Mouse (Mus musculus) forebrain, embryonic 11.5 days (tissue): ENCODE results near the gene Kat2b. TPM values are rescaled to one million over a fixed set of nuclear protein-coding genes. Genes with fewer than 3 reads are reported as not detected.

Experiments used
- ATAC-seq: fragments of 200-750 bp; cut with Nextera tagmentation; replicated peaks from 2 replicates; pipeline ENCODE4 v1.8.0; 2017; ENCODE audit warnings: moderate TSS enrichment; ENCODE audit not compliant: low FRiP score
- DNase-seq: peaks from one replicate; pipeline ENCODE4 v3.0.0-alpha.2; 2017; ENCODE audit warnings: low spot score
- H3K27ac ChIP-seq: fragments of 300-500 bp; sonication (generic); 2 replicates; pipeline ENCODE4 v1.5.1; 2014; ENCODE audit warnings: low read depth, low read length
- H3K27me3 ChIP-seq: fragments of 300-500 bp; sonication (generic); 2 replicates; pipeline ENCODE4 v1.6.1; 2014; ENCODE audit warnings: mild to moderate bottlenecking, low read length, mixed read lengths; ENCODE audit not compliant: control insufficient read depth, insufficient read depth
- H3K36me3 ChIP-seq: fragments of 300-500 bp; sonication (generic); 2 replicates; pipeline ENCODE4 v1.6.1; 2014; ENCODE audit warnings: mild to moderate bottlenecking, low read length, moderate library complexity, mixed read lengths; ENCODE audit not compliant: control insufficient read depth, insufficient read depth
- H3K4me1 ChIP-seq: fragments of 300-500 bp; sonication (generic); replicated peaks from 2 replicates; pipeline ENCODE4 v1.6.1; 2014; ENCODE audit warnings: low read length, mixed read lengths; ENCODE audit not compliant: control insufficient read depth, insufficient read depth
- H3K4me2 ChIP-seq: fragments of 300-500 bp; sonication (generic); 2 replicates; pipeline ENCODE4 v1.6.1; 2014; ENCODE audit warnings: low read depth, mild to moderate bottlenecking, low read length, moderate library complexity, mixed read lengths; ENCODE audit not compliant: severe bottlenecking
- H3K4me3 ChIP-seq: fragments of 300-500 bp; sonication (generic); 2 replicates; pipeline ENCODE4 v1.5.1; 2014; ENCODE audit warnings: low read depth, low read length
- H3K9ac ChIP-seq: fragments of 300-500 bp; sonication (generic); 2 replicates; pipeline ENCODE4 v1.6.1; 2014; ENCODE audit warnings: low read length
- H3K9me3 ChIP-seq: fragments of 300-500 bp; sonication (generic); 2 replicates; pipeline ENCODE4 v1.6.1; 2016; ENCODE audit warnings: low read length, mixed read lengths; ENCODE audit not compliant: control insufficient read depth
- WGBS: fragments of 180-500 bp; shearing (Covaris S2); extraction: QIAGEN DNeasy Blood & Tissue Kit; methylation state at CpG from one replicate; pipeline ENCODE4 v1.1.7; 2014; 5-methylcytosine and 5-hydroxymethylcytosine counted together
- polyA plus RNA-seq: library from polyadenylated mRNA; unstranded; fragments of >200 nt; fragmentation: Nextera tagmentation; extraction: Ambion mirVana; gene quantifications from 2 replicates; pipeline ENCODE4 v1.2.1, GENCODE M21; 2014

Gene Kat2b
- polyA plus RNA-seq, 1 experiment from 2014 or later, result 6.1 TPM

- Histone ChIP-seq H3K4me3 (no peak overlapping the region), H3K4me2 (no peak overlapping the region), H3K27me3 (no peaks in the 10 kb centered on the region), H3K9me3 (no peaks in the 10 kb centered on the region), H3K9ac (no peak overlapping the region), H3K4me1 (no peaks in the 10 kb centered on the region), H3K36me3 (no peaks in the 10 kb centered on the region), H3K27ac (no peak overlapping the region)
- ATAC-seq (no peak), DNase-seq (no peak)
- WGBS, result 90% methylated on average over 9 of the region's 9 CpGs
Observed at GRCm38 (mm10) chr17:53623762-53624161, 57.1 kb downstream of the Kat2b start.

GRCm38 (mm10) chr17:53626160-53626559, 59.5 kb downstream of the Kat2b start:
- no peak overlapping the region for H3K9ac ChIP-seq
- H3K27me3 ChIP-seq, result no peaks in the 10 kb centered on the region
- ATAC-seq (no peak), DNase-seq (no peak)
- H3K27ac ChIP-seq, result no peak overlapping the region
- H3K9me3 ChIP-seq, result no peaks in the 10 kb centered on the region
- no peaks in the 10 kb centered on the region for H3K4me1 ChIP-seq
- no peak overlapping the region for H3K4me3 ChIP-seq
- 94% methylated on average over 3 of the region's 3 CpGs for WGBS
- no peak overlapping the region for H3K4me2 ChIP-seq
- no peaks in the 10 kb centered on the region for H3K36me3 ChIP-seq

GRCm38 (mm10) chr17:53627497-53627896, 60.8 kb downstream of the Kat2b start:
- no peak for DNase-seq
- WGBS, result 79% methylated on average over 4 of the region's 4 CpGs

GRCm38 (mm10) chr17:53628131-53628530, 61.5 kb downstream of the Kat2b start:
- no peaks in the 10 kb centered on the region for H3K27me3 ChIP-seq
- H3K4me1 ChIP-seq, result no peaks in the 10 kb centered on the region
- DNase-seq (no peak), ATAC-seq (no peak)
- no peaks in the 10 kb centered on the region for H3K36me3 ChIP-seq
- no peak overlapping the region for H3K27ac ChIP-seq
- H3K9ac ChIP-seq, result no peak overlapping the region
- WGBS, result 82% methylated on average over 5 of the region's 5 CpGs
- H3K4me3 ChIP-seq, result no peak overlapping the region
- no peak overlapping the region for H3K4me2 ChIP-seq
- H3K9me3 ChIP-seq, result no peaks in the 10 kb centered on the region

More at GRCm38 (mm10) chr17:53627497-53627896, 60.8 kb downstream of the Kat2b start:
- Histone ChIP-seq H3K4me2 (no peak overlapping the region), H3K9me3 (no peaks in the 10 kb centered on the region), H3K36me3 (no peaks in the 10 kb centered on the region), H3K4me3 (no peak overlapping the region), H3K27me3 (no peaks in the 10 kb centered on the region), H3K4me1 (no peaks in the 10 kb centered on the region), H3K27ac (no peak overlapping the region), H3K9ac (no peak overlapping the region)
- no peak for ATAC-seq

- no peak for DNase-seq
Observed at GRCm38 (mm10) chr17:53631344-53631743, 64.7 kb downstream of the Kat2b start.

GRCm38 (mm10) chr17:53643360-53643759, 76.7 kb downstream of the Kat2b start:
- Histone ChIP-seq H3K27me3 (no peaks in the 10 kb centered on the region), H3K4me1 (no peaks in the 10 kb centered on the region), H3K9ac (no peak overlapping the region), H3K36me3 (no peaks in the 10 kb centered on the region; the same call in 1 of the 2 replicates), H3K27ac (no peak overlapping the region), H3K9me3 (no peaks in the 10 kb centered on the region), H3K4me2 (no peak overlapping the region), H3K4me3 (no peak overlapping the region)
- 88% methylated on average over 4 of the region's 4 CpGs for WGBS
- ATAC-seq (no peak), DNase-seq (no peak)

More at GRCm38 (mm10) chr17:53631344-53631743, 64.7 kb downstream of the Kat2b start:
- Histone ChIP-seq H3K9ac (no peak overlapping the region), H3K27me3 (no peaks in the 10 kb centered on the region), H3K36me3 (no peaks in the 10 kb centered on the region), H3K9me3 (no peaks in the 10 kb centered on the region), H3K4me3 (no peak overlapping the region), H3K4me2 (no peak overlapping the region), H3K4me1 (no peaks in the 10 kb centered on the region), H3K27ac (no peak overlapping the region)
- no peak for ATAC-seq

- no peaks in the 10 kb centered on the region for H3K4me1 ChIP-seq
- H3K4me3 ChIP-seq, result no peak overlapping the region
- ATAC-seq (no peak), DNase-seq (no peak)
- H3K9ac ChIP-seq, result no peak overlapping the region
- H3K4me2 ChIP-seq, result no peak overlapping the region
- no peaks in the 10 kb centered on the region for H3K9me3 ChIP-seq
- 82% methylated on average over 2 of the region's 2 CpGs for WGBS
- H3K27ac ChIP-seq, result no peak overlapping the region
- no peaks in the 10 kb centered on the region for H3K27me3 ChIP-seq
- H3K36me3 ChIP-seq, result no peaks in the 10 kb centered on the region; the same call in 1 of the 2 replicates
Observed at GRCm38 (mm10) chr17:53650251-53650661, 83.6 kb downstream of the Kat2b start.

GRCm38 (mm10) chr17:53654596-53654995, 87.9 kb downstream of the Kat2b start:
- ATAC-seq (no peak), DNase-seq (no peak)
- Histone ChIP-seq H3K9me3 (no peaks in the 10 kb centered on the region), H3K36me3 (no peaks in the 10 kb centered on the region), H3K27me3 (no peaks in the 10 kb centered on the region), H3K9ac (no peak overlapping the region), H3K27ac (no peak overlapping the region), H3K4me1 (no peaks in the 10 kb centered on the region), H3K4me2 (no peak overlapping the region), H3K4me3 (no peak overlapping the region)
- WGBS, result 88% methylated on average over 4 of the region's 4 CpGs

GRCm38 (mm10) chr17:53655081-53655480, 88.4 kb downstream of the Kat2b start:
- WGBS, result 91% methylated on average over 6 of the region's 6 CpGs
- no peak for ATAC-seq
- no peaks in the 10 kb centered on the region for H3K4me1 ChIP-seq

More at GRCm38 (mm10) chr17:53655081-53655480, 88.4 kb downstream of the Kat2b start:
- Histone ChIP-seq H3K27me3 (no peaks in the 10 kb centered on the region), H3K36me3 (no peaks in the 10 kb centered on the region), H3K4me3 (no peak overlapping the region), H3K4me2 (no peak overlapping the region), H3K27ac (no peak overlapping the region), H3K9me3 (no peaks in the 10 kb centered on the region), H3K9ac (no peak overlapping the region)
- no peak for DNase-seq
